In genomic region chr7:64321658-64322057, GRCm38 (mm10) we compare ENCODE assay signal across 15 mouse cellular contexts. TPM values are rescaled to one million over a fixed set of nuclear protein-coding genes. Genes with fewer than 3 reads are reported as not detected.
DNase-seq lines count a peak whose midpoint lies in the region.
"Had no signal": no experiment of that assay in that cellular context is flagged by ENCODE, and none has a peak within 500 bp of the region (broad histone marks: within the 10 kb centered on the region; RNA-seq: fewer than 3 reads in every experiment).

No protein-coding gene starts in this region.

- peak; percentile 29 for DNase-seq in layer of hippocampus, adult 9-11 months
- no peak for DNase-seq in layer of hippocampus, postnatal 36 days
- peak; percentile 53 for DNase-seq in 3T3-L1 (ENCODE audit: low read depth, low spot score)
- peak; percentile 65 for DNase-seq in NIH3T3 (ENCODE audit: low read depth)
- peak; percentile 46 for DNase-seq in fibroblast of lung, adult 2 months (ENCODE audit: low read depth)
- no peak for DNase-seq in c-Kit-positive CD71-positive TER-119-positive erythroid progenitor cells, embryonic 14.5 days (ENCODE audit: low spot score)
- DNase-seq in cerebellum, adult 11-12 months = no peak
- DNase-seq: adrenal gland, postnatal 10 days; cerebellum, adult 9-10 months; cerebellum, postnatal 36 days; gastrocnemius, adult 2 months; gastrocnemius, postnatal 36 days; heart, adult 18-20 months; heart, postnatal 14 days; kidney, adult 11 months had no signal

RNA-seq across cellular contexts. Expression of gene Mtmr10, which starts 34.2 kb away (rescaled TPM):
- 10 to 100 TPM; 17.6 to 22.5 TPM for total RNA-seq in layer of hippocampus, postnatal 36 days (2021)

RNA-seq across cellular contexts. Expression of gene Fan1, which starts 52.2 kb away (rescaled TPM):
- 10 to 100 TPM; 12.2 to 13.1 TPM for total RNA-seq in layer of hippocampus, postnatal 36 days (2021)

Comparison
In these comparisons a context has a peak if more than half of its experiments do, and no peak if none do; other contexts are left out.
1. DNase-seq: peak in layer of hippocampus, adult 9-11 months (single experiment), 3T3-L1 (single experiment), NIH3T3 (single experiment) and fibroblast of lung, adult 2 months (single experiment); none in layer of hippocampus, postnatal 36 days (0 of 2), c-Kit-positive CD71-positive TER-119-positive erythroid progenitor cells, embryonic 14.5 days (single experiment) and cerebellum, adult 11-12 months (single experiment).